Mouse (Mus musculus) yolk sac, embryonic 10.5 days (tissue): ENCODE data around the gene Odf3.
A peak's percentile ranks its signal among the peaks of the same experiment; 100 is the strongest.

Experiments
- DNase-seq: peaks from one replicate; pipeline ENCODE4 v3.0.0-alpha.2; 2017; ENCODE audit warnings: low spot score

The Odf3 gene

DNA sequence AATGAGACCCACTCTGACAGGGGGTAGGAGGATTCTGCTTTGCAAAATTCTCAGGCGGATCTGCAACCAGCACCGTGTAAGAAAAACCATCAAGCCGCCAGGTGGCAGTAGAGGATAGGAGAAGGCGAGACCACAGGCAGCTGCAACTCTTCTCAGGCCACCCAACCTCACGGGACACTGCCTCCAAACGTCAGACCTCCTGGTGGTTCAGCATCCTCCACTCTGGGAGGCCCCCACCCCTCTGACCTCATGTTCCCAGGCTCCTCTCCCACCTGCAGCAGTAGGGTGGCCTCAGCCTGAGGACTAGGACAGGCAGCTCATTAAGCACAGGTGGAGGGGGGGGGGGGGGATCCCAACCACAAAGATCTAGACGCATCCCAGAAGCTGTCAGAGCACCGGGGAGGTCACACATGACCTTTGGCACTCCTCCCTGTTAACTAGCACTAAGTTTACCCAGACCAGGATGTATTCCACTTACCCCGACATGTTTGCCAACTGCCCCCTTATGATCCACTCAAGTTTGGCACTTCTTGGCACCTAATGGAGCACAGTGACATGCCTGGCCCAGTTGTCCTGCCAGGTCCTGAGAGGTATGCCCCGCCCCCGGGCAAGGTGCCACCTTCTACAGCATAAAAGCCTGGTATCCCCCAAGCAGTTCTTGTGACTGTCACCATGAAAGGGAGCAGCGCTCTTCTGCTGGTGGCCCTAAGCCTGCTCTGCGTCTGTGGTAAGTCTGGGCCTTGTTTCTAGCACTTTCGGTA lies 2.5 kb upstream of the Odf3 start, which contains the start of gene Scgb1c1:
Gene Scgb1c1 (plus strand): TSS at position 643 of the 761 bp plus-strand sequence.
- DNase-seq: peak; percentile 74

DNA sequence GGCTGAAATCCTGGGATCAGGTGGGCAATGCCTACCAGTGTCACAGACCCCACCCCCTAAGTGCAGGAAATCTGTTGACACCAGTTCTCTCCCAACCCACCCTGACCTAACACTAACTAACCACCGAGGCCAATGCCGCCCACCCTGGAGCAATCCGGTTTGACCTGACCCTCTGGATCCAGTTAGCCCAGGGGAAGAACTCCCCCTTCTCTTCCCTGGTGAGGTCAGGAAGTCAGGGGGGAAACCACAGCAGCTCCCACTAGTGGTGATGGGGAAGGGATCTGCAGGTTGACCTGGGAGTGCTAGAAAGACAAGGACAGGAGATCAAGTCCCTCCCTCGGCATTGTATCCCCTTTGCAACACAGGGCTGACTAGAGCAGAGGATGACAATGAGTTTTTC lies 1.9 kb upstream of the Odf3 start:
- no peak for DNase-seq

DNA sequence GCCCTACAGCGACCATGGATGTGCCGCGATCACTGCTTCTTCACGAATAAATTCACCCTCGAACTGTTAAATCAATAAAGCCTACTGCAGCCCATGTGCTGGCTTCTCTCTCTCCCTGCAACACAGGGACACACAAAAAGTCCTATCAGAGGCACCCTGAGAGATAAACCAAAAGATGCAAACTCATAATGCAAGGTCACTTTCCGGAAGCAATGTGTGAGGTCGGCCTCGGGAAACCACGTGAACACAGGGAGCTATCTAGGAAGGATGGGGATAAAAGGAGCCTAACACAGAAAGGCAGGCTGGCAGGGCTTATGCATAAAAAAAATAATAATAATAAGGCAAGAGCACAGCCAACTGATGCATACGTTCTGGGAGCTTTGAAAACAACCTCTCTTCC lies 929 bp upstream of the Odf3 start:
- DNase-seq: no peak

DNA sequence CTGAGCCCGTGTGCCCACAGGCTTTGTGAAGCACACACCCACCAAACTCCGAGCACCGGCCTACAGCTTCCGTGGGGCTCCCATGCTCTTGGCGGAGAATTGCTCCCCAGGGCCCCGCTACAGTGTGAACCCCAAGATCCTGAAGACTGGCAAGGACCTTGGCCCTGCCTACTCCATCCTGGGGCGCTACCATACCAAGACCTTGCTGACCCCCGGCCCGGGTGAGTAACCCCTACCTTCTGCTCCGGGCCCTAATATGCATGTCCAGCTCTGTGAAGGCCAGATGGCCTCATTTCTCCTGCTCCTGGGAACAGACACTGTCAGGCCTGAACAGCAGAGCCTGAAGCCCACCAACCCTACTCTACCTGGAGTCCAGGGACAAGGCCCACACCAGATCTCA lies 986 bp downstream of the Odf3 start:
- DNase-seq: no peak

DNA sequence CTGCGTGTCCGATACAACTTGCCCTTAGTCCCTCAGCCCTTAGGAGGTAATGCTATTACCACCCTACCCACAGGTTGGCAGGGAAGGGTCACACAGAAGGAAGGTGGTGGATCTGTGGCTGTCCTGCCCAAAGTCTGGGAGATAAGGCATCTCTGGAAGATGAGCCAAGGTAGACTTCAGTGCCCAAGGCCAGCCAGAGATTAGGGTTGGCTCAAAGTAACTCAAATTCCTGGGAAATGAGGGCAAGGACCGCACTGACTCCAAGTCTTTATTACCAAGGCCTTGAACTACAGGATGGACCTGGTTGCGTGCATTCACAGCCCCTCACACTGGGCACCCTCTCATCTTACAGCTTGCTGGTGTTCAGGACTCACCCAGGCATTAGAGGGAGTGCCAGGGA lies 4.3 kb downstream of the Odf3 start:
- DNase-seq: no peak

DNA sequence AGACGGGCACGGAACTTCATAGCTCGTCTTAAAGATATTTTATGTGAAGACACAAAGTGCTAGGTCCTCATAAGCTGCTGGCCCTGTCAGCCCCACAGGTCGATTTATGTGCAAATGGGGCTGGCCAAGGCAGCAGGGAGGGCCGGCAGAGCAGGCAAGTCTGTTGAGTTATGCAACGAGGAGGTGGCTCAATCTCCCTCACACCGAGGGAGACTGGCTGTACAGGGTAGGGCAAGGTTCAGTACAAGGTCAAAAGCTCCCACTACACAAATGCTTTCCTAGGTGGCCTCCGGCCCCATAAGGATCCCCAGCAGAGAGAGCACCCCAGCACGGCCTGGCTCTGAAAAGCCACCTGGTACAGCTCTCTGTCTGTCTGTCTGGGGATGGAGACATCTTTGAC lies 5.8 kb downstream of the Odf3 start:
- peak; percentile 53 for DNase-seq

DNA sequence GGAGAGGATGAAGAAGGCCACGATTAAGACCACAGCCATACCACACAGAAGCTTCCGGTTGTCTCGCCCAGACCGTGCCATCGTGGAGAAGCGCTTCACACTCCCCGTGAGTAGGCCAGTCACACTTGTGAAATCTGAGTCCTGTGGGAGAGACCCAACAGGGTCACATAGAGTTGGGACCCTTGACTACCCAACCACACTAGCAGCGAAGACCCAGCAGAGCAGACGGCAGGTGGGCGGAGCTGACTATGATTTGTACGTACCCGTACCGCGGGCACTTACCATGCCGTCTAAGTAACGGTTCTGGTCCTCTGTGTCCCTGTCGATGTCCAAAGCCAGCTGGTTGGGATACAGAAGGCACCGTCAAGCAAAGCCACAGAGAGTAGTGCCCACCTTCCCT lies 6.9 kb downstream of the Odf3 start:
- DNase-seq: no peak

DNA sequence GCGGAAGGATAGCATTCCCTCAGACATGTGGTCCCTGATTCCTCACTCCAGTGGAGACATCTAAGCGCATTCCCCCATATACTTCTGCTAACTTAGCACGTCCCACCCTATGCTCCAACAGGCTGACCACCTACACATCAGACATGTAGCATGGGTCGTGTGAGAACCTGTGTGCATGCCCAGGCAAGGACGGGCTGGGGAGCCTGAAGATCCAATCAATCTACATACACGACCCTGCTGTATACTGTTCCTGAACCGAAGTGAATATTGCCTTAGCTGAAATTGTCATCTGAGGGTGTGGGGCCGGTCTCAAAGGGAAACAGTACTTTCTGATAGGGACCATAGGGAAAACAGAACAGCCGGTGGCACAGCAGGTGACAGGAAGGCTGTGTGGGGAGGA lies 7.6 kb downstream of the Odf3 start:
- no peak for DNase-seq

DNA sequence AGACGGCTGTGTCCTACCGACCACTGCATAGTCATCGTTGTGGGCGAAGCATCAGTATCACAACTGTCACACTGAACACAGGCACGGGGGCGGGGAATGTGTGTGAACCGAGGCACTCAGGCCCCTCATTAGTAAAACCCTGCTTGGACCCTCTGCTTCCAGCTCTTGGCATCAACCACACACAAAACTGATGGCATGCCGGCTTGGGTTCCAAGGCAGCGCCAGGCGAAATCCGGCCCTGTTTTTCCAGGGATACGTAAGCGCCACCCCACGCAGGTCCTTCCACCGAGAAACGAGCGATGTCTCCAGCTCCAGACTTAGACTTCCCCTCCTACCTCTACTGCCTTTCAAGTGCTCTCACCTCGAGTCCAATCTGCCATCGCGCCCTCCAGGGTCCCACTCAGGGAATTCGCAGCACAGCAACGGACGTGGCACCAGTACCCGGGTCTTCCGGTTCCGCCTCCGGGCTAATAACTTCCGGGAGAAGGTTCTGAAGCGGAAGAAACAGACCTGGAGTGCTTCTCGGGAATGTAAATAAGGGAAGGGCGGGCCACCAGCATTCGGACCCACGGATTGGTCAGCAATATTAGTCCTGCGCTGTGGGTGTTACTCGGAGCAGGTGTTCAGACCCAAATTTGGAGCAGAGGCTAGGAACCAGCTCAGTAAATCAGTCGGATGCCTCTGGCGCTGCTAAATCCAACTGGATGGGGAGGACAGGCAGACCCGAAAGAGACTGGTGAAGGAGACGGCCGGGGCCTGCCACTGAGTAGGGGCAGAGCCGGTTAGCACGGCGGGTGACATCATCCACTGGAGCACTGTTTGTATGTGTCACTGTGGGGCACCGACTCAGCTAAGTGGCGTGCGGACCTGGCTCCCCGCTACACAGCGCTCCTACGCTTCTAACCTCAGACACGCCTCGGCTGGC lies 8.5 kb downstream of the Odf3 start, which contains the start of gene Gm45785:
Gene Gm45785 (minus strand): TSS at position 472 of the 925 bp plus-strand sequence.
- DNase-seq: peak; percentile 92

DNA sequence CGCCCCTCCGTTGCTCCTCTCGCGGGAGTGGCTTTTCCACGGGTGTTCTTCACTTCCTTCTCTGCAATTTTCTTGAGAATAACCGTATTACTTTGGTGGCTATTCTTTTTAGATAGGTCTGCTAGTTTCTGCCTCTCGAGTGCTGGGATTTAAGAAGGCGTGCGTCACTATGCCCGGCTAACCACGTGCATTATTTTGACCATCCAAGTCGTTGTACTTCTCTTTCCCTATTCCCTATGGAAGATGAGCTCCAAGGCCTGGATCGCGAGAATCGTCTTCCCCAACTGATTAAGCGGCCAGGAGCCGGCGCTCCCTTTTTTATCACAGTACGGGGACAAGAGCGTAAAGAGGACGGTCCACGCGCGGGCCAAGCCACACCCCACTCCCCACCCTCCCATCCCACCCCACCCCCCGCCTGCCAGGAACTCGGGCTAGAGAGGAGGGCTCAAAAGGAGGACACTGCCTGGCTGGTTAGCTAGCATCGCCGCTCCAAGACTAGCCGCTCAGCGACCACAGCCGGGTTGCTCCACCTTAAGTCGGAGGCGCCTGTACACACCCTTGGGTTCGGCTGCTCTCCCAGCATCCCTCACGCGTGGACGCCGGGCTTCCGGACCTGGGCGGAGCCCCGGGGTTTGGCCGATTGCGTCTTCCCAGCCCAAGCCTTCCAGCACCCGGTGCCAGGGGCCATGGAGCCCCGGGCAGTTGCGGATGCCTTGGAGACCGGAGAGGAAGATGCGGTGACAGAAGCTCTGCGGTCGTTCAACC lies 9.4 kb downstream of the Odf3 start, which contains the start of gene Ric8a:
Gene Ric8a (plus strand): TSS at position 173 of the 765 bp plus-strand sequence.
- peak; percentile 85 for DNase-seq

DNA sequence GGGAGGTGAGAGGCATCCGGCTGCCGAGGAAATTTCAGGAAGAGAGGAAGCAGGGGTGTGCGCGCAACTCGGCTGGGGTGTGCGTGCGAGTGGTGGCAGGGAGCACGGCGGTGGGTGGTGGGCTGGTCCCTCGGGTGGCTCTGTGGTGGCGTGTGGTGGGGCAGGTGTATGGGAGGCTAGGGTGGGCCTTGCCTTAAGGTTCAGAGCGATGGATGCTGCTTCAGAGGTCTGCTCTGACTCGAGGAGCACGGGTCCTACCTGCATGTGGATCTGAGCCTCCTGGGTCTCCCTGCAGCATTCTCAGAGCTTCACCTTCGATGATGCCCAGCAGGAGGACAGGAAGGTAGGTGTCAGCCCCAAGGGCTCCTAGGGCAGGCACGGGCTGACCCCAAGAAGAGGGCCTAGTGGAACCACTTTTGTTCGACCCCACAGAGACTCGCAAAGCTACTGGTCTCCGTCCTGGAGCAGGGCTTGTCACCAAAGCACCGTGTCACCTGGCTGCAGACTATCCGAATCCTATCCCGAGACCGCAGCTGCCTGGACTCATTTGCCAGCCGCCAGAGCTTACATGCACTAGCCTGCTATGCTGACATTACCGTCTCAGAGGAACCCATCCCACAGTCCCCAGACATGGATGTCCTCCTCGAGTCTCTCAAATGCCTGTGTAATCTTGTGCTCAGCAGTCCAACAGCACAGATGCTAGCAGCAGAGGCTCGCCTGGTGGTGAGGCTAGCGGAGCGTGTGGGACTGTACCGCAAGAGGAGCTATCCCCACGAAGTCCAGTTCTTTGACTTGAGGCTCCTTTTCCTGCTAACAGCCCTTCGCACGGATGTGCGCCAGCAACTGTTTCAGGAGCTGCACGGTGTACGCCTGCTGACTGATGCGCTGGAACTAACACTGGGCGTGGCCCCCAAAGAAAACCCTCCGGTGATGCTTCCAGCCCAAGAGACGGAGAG lies 10.2 kb downstream of the Odf3 start, which contains the start of gene Bet1l:
Gene Bet1l (minus strand): TSS at position 28 of the 956 bp plus-strand sequence.
- no peak for DNase-seq

DNA sequence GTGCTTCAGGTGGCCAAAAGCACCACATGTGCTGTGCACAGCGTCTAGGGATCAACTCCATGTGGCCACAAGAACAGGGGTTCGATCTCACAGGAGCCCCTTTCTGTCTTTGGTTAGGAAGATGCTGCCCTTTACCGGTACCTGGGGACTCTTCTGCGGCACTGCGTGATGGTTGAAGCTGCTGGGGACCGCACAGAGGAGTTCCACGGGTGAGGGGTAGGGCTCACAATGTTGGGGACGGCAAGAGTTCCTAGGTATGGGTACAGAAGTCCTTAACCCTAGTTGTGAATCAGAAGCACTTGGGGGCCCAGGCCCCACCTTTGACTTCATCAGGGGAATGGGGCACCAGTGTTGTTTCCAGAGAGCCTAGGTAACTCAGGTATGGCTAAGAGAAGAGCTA lies 11.1 kb downstream of the Odf3 start:
- no peak for DNase-seq

DNA sequence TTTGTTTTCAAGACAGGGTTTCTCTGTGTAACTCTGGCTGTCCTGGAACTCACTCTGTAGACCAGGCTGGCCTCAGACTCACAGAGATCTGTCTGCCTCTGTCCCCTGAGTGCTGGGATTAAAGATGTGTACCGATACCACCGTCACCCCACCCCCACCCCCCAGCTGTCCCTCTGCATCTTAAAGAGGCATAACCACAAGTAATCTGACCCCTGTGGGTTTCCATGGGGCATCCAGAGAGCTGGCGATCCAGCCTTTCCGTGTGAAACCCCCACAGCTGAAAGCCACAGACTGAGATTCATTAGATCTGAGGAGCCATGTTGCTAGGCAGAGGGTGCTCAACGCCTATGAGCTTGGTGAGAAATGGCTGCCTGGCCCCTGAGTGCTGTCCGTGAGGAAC lies 12.4 kb downstream of the Odf3 start:
- DNase-seq: no peak

DNA sequence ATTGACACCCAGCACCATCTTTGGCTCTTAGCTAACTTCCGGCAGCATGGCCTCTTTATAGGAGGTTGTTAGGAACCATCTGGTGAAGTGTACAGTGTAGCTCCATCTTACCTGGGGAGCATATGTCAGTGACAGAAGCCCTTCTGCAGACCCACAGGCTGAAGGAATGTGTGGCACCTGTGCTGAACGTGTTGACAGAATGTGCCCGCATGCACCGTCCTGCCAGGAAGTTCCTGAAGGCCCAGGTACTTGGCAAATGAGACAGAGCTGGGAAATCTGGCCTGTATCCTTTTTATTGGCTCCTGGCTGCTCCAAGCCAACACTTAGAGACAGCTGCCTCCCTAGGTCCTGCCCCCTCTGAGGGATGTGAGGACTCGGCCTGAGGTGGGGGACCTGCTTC lies 13.1 kb downstream of the Odf3 start:
- DNase-seq: no peak

DNA sequence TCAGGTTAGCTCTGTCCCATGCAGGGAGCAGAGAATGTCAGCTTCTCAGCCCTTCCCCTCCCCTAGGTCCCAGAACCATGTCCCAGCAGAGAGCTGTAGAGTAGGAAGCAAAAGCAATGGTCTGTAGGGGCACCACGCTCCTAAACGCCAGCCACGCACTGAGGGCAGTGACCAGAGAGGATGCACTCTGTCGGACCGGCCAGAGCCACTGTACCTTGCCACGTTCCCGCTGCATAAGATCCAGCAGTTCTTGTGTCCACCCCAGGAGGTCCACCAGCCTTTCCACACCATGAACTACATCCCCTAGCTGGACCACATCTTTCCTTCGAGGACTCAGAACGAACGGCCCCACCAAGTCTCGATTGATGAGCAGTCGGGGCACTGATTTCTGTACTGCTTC lies 17.2 kb downstream of the Odf3 start:
- no peak for DNase-seq

DNA sequence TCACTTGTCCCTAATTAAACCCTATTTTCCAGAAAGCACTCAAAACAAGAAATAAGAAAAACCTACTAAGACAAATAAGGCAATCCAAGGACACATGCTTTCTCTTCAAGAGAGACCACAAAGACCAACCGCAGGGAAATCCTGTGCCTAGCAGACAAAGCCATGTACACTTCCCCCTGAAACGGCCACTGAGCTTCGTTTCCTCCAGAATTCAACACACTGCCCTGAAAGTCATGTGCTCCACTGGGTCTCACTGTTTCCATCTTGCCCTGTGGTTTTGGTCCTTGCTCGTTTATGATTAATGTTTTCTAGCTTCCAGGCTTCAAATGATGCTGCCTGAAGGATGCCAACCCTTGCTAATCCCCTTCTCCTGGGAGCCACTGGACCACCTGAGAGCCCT lies 26.6 kb downstream of the Odf3 start:
- DNase-seq: no peak

DNA sequence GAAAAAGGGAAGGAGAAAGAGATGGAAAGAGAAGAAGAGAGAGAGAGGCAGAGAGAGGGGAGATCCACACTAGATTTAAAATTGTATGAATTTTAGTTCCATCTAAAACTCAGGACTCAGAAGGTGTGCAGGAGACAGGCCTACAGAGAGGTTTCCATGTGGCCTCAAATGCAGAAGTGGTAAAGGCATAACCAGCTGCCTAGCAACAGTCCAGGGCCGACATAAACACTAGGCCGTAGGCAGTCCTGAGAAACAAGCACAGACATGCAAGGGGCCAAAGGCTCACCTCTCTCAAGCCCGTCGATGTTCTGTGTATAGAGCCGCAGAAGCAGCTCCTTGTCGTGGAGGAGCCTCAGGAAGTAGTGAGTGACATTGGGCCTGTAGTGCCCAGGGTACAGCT lies 29.8 kb downstream of the Odf3 start:
- no peak for DNase-seq

DNA sequence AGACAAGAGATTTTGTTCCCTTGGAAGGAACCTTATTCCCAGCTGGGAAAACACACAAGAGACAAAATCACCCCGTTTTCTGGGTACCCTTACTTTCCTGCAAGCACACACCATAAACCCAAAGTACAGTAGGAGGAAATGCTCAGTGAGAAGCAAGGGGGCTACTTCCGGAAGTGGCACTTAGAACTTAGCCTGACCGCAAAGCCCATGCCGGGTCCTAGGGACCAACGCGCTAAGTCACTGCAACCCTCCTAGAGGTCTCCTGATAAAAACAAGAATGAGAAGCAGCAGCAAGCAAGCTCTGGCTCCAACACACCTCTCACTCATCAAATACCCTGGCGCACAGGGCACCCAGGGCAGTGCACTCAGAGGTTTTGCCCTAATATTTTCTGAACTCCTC lies 31.8 kb downstream of the Odf3 start:
- no peak for DNase-seq

DNA sequence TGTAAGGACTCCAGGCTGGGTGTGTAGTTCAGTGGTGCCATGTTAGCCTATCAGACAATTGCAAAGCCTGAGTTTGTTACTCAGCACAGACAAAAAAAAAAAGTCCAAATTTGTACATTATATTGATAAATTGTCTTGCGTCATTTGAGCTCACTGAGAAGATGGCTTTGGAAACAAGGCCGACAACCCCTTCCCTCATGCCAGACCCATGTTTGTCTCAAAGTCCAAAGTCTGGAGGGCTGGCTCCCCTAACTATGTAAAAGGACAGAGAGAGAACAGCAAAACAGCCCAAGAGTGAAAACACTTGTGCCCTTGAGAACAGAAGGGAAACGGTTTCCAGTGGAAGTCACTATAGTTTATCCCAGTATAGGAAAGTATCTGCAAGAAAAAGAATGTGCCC lies 32.8 kb downstream of the Odf3 start:
- DNase-seq: peak; percentile 26

DNA sequence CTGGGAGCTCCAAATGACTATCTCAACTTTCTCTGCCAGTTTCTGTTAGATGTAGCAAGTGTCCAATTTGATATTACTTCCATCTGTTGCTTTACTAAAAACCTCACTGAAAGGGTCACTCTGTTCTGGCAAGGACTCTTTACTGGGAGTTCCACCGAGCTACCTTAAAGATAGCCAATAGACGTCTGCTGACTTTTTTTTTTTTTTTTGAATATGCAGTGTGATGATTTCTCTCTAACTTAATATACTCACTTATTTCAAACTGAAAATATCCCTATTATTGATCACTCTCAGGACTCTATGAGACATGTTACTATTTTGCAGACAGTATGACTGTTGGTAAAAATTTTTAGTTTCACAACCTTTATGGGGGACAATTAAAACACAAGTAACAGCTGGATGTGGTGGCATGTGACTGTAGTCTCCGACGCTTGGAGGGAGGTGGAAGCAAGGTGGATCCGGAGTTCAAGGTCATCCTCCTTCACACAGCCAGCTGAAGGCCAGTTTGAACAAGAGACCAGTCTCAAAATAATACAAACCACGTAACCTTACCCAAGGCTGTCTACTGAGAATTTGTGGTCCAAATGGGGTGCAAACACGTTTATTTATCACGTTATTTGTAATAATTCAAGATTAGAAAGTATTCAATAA lies 33.4 kb downstream of the Odf3 start:
- no peak for DNase-seq
